Mouse (Mus musculus) right cerebral cortex, adult 18-20 months (tissue): ENCODE data around the gene Fkbp10.

Experiments
- DNase-seq: peaks from one replicate; pipeline ENCODE4 v3.0.0; 2022; ENCODE audit warnings: mixed read lengths

Fkbp10 gene

GRCm38 (mm10) chr11:100394353-100395074 lies 21.0 kb upstream of the Fkbp10 start:
- no peak for DNase-seq

GRCm38 (mm10) chr11:100395200-100395599 lies 20.3 kb upstream of the Fkbp10 start:
- no peak for DNase-seq

- peak; percentile 60 for DNase-seq
These were observed 19.5 kb upstream of the Fkbp10 start for GRCm38 (mm10) chr11:100395861-100396631.

GRCm38 (mm10) chr11:100396886-100397599 lies 18.5 kb upstream of the Fkbp10 start:
- DNase-seq: peak; percentile 55

GRCm38 (mm10) chr11:100397600-100398389 lies 17.7 kb upstream of the Fkbp10 start, which contains the start of gene Jup:
Jup (minus strand) TSS chr11:100397763.
- peak; percentile 100 for DNase-seq

- no peak for DNase-seq
These were observed 17.0 kb upstream of the Fkbp10 start for GRCm38 (mm10) chr11:100398517-100398916.

- no peak for DNase-seq
These were observed 16.2 kb upstream of the Fkbp10 start for GRCm38 (mm10) chr11:100399320-100399719.

- no peak for DNase-seq
These were observed 15.6 kb upstream of the Fkbp10 start for GRCm38 (mm10) chr11:100399727-100400538.

GRCm38 (mm10) chr11:100400842-100401241 lies 14.7 kb upstream of the Fkbp10 start:
- DNase-seq: no peak

- no peak for DNase-seq
These were observed 13.3 kb upstream of the Fkbp10 start for GRCm38 (mm10) chr11:100402240-100402639.

GRCm38 (mm10) chr11:100402682-100403081 lies 12.8 kb upstream of the Fkbp10 start:
- DNase-seq: no peak

GRCm38 (mm10) chr11:100403445-100404134 lies 11.9 kb upstream of the Fkbp10 start:
- DNase-seq: no peak

GRCm38 (mm10) chr11:100404456-100405074 lies 10.9 kb upstream of the Fkbp10 start:
- DNase-seq: no peak

- DNase-seq: no peak
These were observed 9.2 kb upstream of the Fkbp10 start for GRCm38 (mm10) chr11:100406273-100406672.

- no peak for DNase-seq
These were observed 8.3 kb upstream of the Fkbp10 start for GRCm38 (mm10) chr11:100406995-100407705.

GRCm38 (mm10) chr11:100408076-100408834 lies 7.2 kb upstream of the Fkbp10 start:
- DNase-seq: peak; percentile 65

- DNase-seq: no peak
These were observed 6.5 kb upstream of the Fkbp10 start for GRCm38 (mm10) chr11:100408835-100409462.

GRCm38 (mm10) chr11:100409686-100410085 lies 5.8 kb upstream of the Fkbp10 start:
- no peak for DNase-seq

- no peak for DNase-seq
These were observed 3.8 kb upstream of the Fkbp10 start for GRCm38 (mm10) chr11:100411736-100412135.
